Mouse (Mus musculus) ES-E14 (cell line): ENCODE measurements at regions not wholly inside any gene's neighbourhood (a gene's known extent, or its start where the extent isn't known, plus 50 kb on each side); places are given as distances from the start of the nearest gene placed in this dataset.

Source experiments
- DNase-seq: peaks from one replicate; pipeline ENCODE4 v3.0.0-alpha.2; 2013; ENCODE audit warnings: low read depth, low spot score
- H3K27ac ChIP-seq: 2 replicates; pipeline ENCODE4 v1.5.1; 2012; ENCODE audit warnings: low read depth, mild to moderate bottlenecking, low read length, moderate library complexity, mixed read lengths; ENCODE audit not compliant: poor library complexity, insufficient read depth, severe bottlenecking
- H3K36me3 ChIP-seq: 2 replicates; pipeline ENCODE4 v1.6.1; 2012; ENCODE audit warnings: mild to moderate bottlenecking, low read length, moderate library complexity, mixed read lengths; ENCODE audit not compliant: control insufficient read depth, poor library complexity, insufficient read depth, severe bottlenecking
- H3K4me1 ChIP-seq, 2 experiments: fragments of 150-350 bp in 1 of 2; sonication (generic) in 1 of 2; 2 replicates each; pipeline ENCODE4 v1.6.1; 2012; ENCODE audit warnings: low read length in 2 of 2, mild to moderate bottlenecking in 1 of 2, mixed read lengths in 1 of 2; ENCODE audit not compliant: control insufficient read depth in 2 of 2, insufficient read depth in 2 of 2, poor library complexity in 1 of 2
- H3K4me3 ChIP-seq, 2 experiments: fragments of 150-350 bp in 1 of 2; sonication (generic) in 1 of 2; 2 replicates each; pipeline ENCODE4 v1.5.1; 2012; ENCODE audit warnings: low read length in 2 of 2, low read depth in 1 of 2, mild to moderate bottlenecking in 1 of 2, mixed read lengths in 1 of 2; ENCODE audit not compliant: insufficient read depth in 1 of 2, poor library complexity in 1 of 2, severe bottlenecking in 1 of 2
- H3K9ac ChIP-seq: 2 replicates; pipeline ENCODE4 v1.6.1; 2012; ENCODE audit warnings: low read depth, mild to moderate bottlenecking, low read length, mixed read lengths; ENCODE audit not compliant: poor library complexity, insufficient read depth, severe bottlenecking
- H3K9me3 ChIP-seq: fragments of 150-350 bp; sonication (generic); 2 replicates; pipeline ENCODE4 v1.6.1; 2012; ENCODE audit warnings: low read depth, mild to moderate bottlenecking, low read length; ENCODE audit not compliant: control insufficient read depth, insufficient read depth
- CHD2 ChIP-seq: IDR thresholded peaks from 2 replicates; pipeline ENCODE4 v1.6.1; 2014; ENCODE audit warnings: mild to moderate bottlenecking, low read depth, low read length, inconsistent platforms
- HCFC1 ChIP-seq: IDR thresholded peaks from 2 replicates; pipeline ENCODE4 v1.6.1; 2012; ENCODE audit warnings: low read length, inconsistent platforms, borderline replicate concordance; ENCODE audit not compliant: insufficient read depth
- MAFK ChIP-seq: IDR thresholded peaks from 2 replicates; pipeline ENCODE4 v1.6.1; 2014; ENCODE audit warnings: mild to moderate bottlenecking, low read depth, low read length, inconsistent platforms; ENCODE audit not compliant: insufficient read depth
- ZC3H11A ChIP-seq: IDR thresholded peaks from 2 replicates; pipeline ENCODE4 v1.6.1; 2012; ENCODE audit warnings: low read depth, mild to moderate bottlenecking, inconsistent platforms, low read length, borderline replicate concordance
- ZNF384 ChIP-seq: IDR thresholded peaks from 2 replicates; pipeline ENCODE4 v1.6.1; 2012; ENCODE audit warnings: low read depth, low read length, inconsistent platforms
- in situ Hi-C, 2 experiments: fragments of 600-800 bp; cut with MboI; formaldehyde crosslinking; loops; one replicate each; pipeline ENCODE4 v1.15.1; 2025; ENCODE audit warnings: low sequenced_read_pairs in 2 of 2, inconsistent platforms in 1 of 2; ENCODE audit not compliant: unreplicated experiment in 2 of 2

- no peak for TF ChIP-seq MAFK
- no peak for TF ChIP-seq HCFC1
- TF ChIP-seq ZNF384 = no peak
- TF ChIP-seq CHD2 = no peak
- TF ChIP-seq ZC3H11A = no peak
- DNase-seq = no peak
- no peak overlapping the region for H3K4me3 ChIP-seq
Observed at GRCm38 (mm10) chr10:41018888-41019287, 53.2 kb downstream of the Gpr6 start.

GRCm38 (mm10) chr10:41016547-41016946 lies 55.5 kb downstream of the Gpr6 start:
- no peaks in the 10 kb centered on the region for H3K36me3 ChIP-seq
- no peak overlapping the region for H3K27ac ChIP-seq
- H3K4me1 ChIP-seq = peaks cover 0 to 5% of the 10 kb centered on the region in 2 experiments; a peak in 1 of 4 replicates
- no peak for DNase-seq
- H3K4me3 ChIP-seq = no peak overlapping the region
- TF ChIP-seq MAFK (no peak), CHD2 (no peak), ZC3H11A (no peak), ZNF384 (no peak), HCFC1 (no peak)
- in situ Hi-C loops = loop anchor here in 1 of 2 experiments (25.0 kb wide), 2 partner anchors 496 to 671 kb away; partner anchors contain the start of gene Cd164
- H3K9ac ChIP-seq = no peak overlapping the region
- H3K9me3 ChIP-seq = no peaks in the 10 kb centered on the region

More at GRCm38 (mm10) chr10:41018888-41019287, 53.2 kb downstream of the Gpr6 start:
- H3K9ac ChIP-seq = no peak overlapping the region
- no peak overlapping the region for H3K27ac ChIP-seq
- peaks cover 0 to 5% of the 10 kb centered on the region in 2 experiments; a peak in 1 of 4 replicates for H3K4me1 ChIP-seq
- H3K9me3 ChIP-seq = no peaks in the 10 kb centered on the region
- in situ Hi-C loops = loop anchor here in 1 of 2 experiments (25.0 kb wide), 2 partner anchors 493 to 668 kb away; partner anchors contain the start of gene Cd164
- H3K36me3 ChIP-seq = no peaks in the 10 kb centered on the region

DNA sequence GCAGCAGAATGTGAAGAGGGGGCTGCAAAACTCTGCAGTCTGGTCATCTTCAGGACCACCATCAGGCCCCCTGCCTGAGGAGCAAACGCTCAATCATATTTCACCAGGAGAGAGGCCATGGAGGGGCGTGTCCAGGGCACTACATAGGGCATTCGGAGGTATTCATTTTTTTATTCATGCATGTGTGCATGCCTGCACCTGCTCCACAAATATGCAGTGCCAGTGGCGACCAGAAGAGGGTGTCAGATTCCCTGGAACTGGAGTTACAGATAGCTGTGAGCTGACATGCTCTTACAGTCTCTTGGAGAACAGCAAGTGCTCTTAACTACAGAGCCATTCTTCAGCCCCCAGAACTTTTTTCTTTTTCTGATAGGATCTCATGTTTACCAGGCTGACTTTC lies 56.4 kb downstream of the Gpr6 start:
- Histone ChIP-seq H3K4me3 (no peak overlapping the region), H3K4me1 (peaks cover 0 to 5% of the 10 kb centered on the region in 2 experiments; a peak in 1 of 4 replicates), H3K36me3 (no peaks in the 10 kb centered on the region), H3K9me3 (no peaks in the 10 kb centered on the region), H3K27ac (no peak overlapping the region), H3K9ac (no peak overlapping the region)
- in situ Hi-C loops = loop anchor here in 1 of 2 experiments (25.0 kb wide), 2 partner anchors 497 to 672 kb away; partner anchors contain the start of gene Cd164
- TF ChIP-seq CHD2 (no peak), ZC3H11A (peak; percentile 84)
- DNase-seq = peak; percentile 34

DNA sequence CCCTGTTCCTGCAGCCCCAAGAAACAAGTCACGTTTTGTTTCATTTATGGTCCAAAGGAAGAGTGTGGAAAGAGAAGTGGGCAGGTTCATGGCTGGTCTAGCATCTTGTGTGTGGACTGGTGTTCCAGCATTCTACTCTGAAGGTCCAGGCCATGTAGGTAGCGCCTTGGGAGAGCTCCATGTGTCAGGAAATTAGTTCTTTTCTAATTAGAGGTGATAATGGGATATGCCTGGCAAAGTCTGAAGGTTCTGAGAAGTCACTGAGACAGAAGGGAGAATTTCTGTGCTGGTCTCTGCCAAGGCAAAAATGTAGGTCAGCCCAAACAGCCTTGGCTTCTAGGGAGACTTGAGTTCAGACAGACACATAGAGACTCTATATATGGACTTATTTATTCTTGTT lies 61.5 kb downstream of the Gpr6 start:
- H3K9me3 ChIP-seq = no peaks in the 10 kb centered on the region
- no peaks in the 10 kb centered on the region for H3K36me3 ChIP-seq
- in situ Hi-C loops = loop anchor here in 1 of 2 experiments (25.0 kb wide), 2 partner anchors 502 to 677 kb away; partner anchors contain the start of gene Cd164
- TF ChIP-seq CHD2 (no peak), ZNF384 (no peak), ZC3H11A (no peak), MAFK (no peak), HCFC1 (no peak)
- no peak overlapping the region for H3K9ac ChIP-seq
- peaks cover 3% of the 10 kb centered on the region in 2 experiments; a peak in 1 of 4 replicates for H3K4me1 ChIP-seq
- H3K4me3 ChIP-seq = no peak overlapping the region
- DNase-seq = no peak
- no peak overlapping the region for H3K27ac ChIP-seq

- TF ChIP-seq ZC3H11A (no peak), HCFC1 (no peak), MAFK (no peak), ZNF384 (no peak), CHD2 (no peak)
- in situ Hi-C loops = loop anchor here in 1 of 2 experiments (10.0 to 25.0 kb wide), 3 partner anchors 287 to 679 kb away; partner anchors contain the start of gene Cd164
- peaks cover 3% of the 10 kb centered on the region in 2 experiments; a peak in 1 of 4 replicates for H3K4me1 ChIP-seq
- H3K36me3 ChIP-seq = no peaks in the 10 kb centered on the region
- no peak for DNase-seq
- H3K9me3 ChIP-seq = no peaks in the 10 kb centered on the region
- H3K9ac ChIP-seq = no peak overlapping the region
- no peak overlapping the region for H3K27ac ChIP-seq
- H3K4me3 ChIP-seq = no peak overlapping the region
Observed at GRCm38 (mm10) chr10:41007866-41008265, 64.2 kb downstream of the Gpr6 start.
